Mouse (Mus musculus): ENCODE measurements at regions not wholly inside any gene's neighbourhood (a gene's known extent, or its start where the extent isn't known, plus 50 kb on each side); places are given as distances from the start of the nearest gene placed in this dataset.

- DNase-seq (ENCODE audit: low spot score) (no peak), ATAC-seq (ENCODE audit: low FRiP score, low read depth) (no peak)
- WGBS: 60% methylated on average over 6 of the region's 6 CpGs
- no peak overlapping the region for H3K9ac ChIP-seq (ENCODE audit: low read depth, low read length, severe bottlenecking)
- H3K4me1 ChIP-seq (ENCODE audit: control insufficient read depth, insufficient read depth, low read length): peaks cover 28% of the 10 kb centered on the region
- H3K9me3 ChIP-seq (ENCODE audit: control insufficient read depth, low read length): no peaks in the 10 kb centered on the region
- no peak overlapping the region for H3K4me2 ChIP-seq (replicated peaks; ENCODE audit: low read depth, low read length, severe bottlenecking)
- H3K27ac ChIP-seq (replicated peaks; ENCODE audit: low read depth, low read length): no peak overlapping the region
- no peaks in the 10 kb centered on the region for H3K36me3 ChIP-seq (ENCODE audit: control insufficient read depth, insufficient read depth, low read length)
- no peak overlapping the region for H3K4me3 ChIP-seq (replicated peaks; ENCODE audit: low read length)
- H3K27me3 ChIP-seq (ENCODE audit: control insufficient read depth, insufficient read depth, low read length): no peaks in the 10 kb centered on the region
- TF ChIP-seq POLR2A (IDR thresholded peaks at IDR 0.05; ENCODE audit: borderline replicate concordance, extremely low read depth, insufficient read depth, insufficient read length): no peak
Observed at GRCm38 (mm10) chr12:27191916-27192315, 150.5 kb downstream of the Sox11 start.

- ATAC-seq (ENCODE audit: low FRiP score, low read depth): peak; percentile 86
- Histone ChIP-seq H3K4me3 (replicated peaks; ENCODE audit: low read length) (no peak overlapping the region), H3K36me3 (ENCODE audit: control insufficient read depth, insufficient read depth, low read length) (no peaks in the 10 kb centered on the region), H3K27me3 (ENCODE audit: control insufficient read depth, insufficient read depth, low read length) (no peaks in the 10 kb centered on the region), H3K9ac (ENCODE audit: low read depth, low read length, severe bottlenecking) (no peak overlapping the region), H3K27ac (replicated peaks; ENCODE audit: low read depth, low read length) (peak overlapping the region; percentile 59), H3K4me2 (replicated peaks; ENCODE audit: low read depth, low read length, severe bottlenecking) (peak overlapping the region; percentile 26), H3K4me1 (ENCODE audit: control insufficient read depth, insufficient read depth, low read length) (peaks cover 46% of the 10 kb centered on the region), H3K9me3 (ENCODE audit: control insufficient read depth, low read length) (no peaks in the 10 kb centered on the region)
- TF ChIP-seq POLR2A (IDR thresholded peaks at IDR 0.05; ENCODE audit: borderline replicate concordance, extremely low read depth, insufficient read depth, insufficient read length): no peak
- WGBS: 11% methylated on average over 3 of the region's 3 CpGs
- peak; percentile 81 for DNase-seq (ENCODE audit: low spot score)
Observed at GRCm38 (mm10) chr12:27187480-27187879, 154.9 kb downstream of the Sox11 start.

- H3K4me2 ChIP-seq (replicated peaks; ENCODE audit: low read depth, low read length, severe bottlenecking): no peak overlapping the region
- no peaks in the 10 kb centered on the region for H3K27me3 ChIP-seq (ENCODE audit: control insufficient read depth, insufficient read depth, low read length)
- H3K4me3 ChIP-seq (replicated peaks; ENCODE audit: low read length): no peak overlapping the region
- ATAC-seq (ENCODE audit: low FRiP score, low read depth): peak; percentile 56; the same call in 1 of the 2 replicates
- no peak overlapping the region for H3K9ac ChIP-seq (ENCODE audit: low read depth, low read length, severe bottlenecking)
- peak overlapping the region; percentile 44 for H3K27ac ChIP-seq (replicated peaks; ENCODE audit: low read depth, low read length)
- 23% methylated on average over 5 of the region's 5 CpGs for WGBS
- no peaks in the 10 kb centered on the region for H3K9me3 ChIP-seq (ENCODE audit: control insufficient read depth, low read length)
- peak; percentile 50 for DNase-seq (ENCODE audit: low spot score)
- H3K4me1 ChIP-seq (ENCODE audit: control insufficient read depth, insufficient read depth, low read length): peaks cover 33% of the 10 kb centered on the region
- no peak for TF ChIP-seq POLR2A (IDR thresholded peaks at IDR 0.05; ENCODE audit: borderline replicate concordance, extremely low read depth, insufficient read depth, insufficient read length)
- no peaks in the 10 kb centered on the region for H3K36me3 ChIP-seq (ENCODE audit: control insufficient read depth, insufficient read depth, low read length)
Observed at GRCm38 (mm10) chr12:27182397-27183375, 159.7 kb downstream of the Sox11 start.

GRCm38 (mm10) chr12:27173561-27173960, 168.8 kb downstream of the Sox11 start:
- no peak overlapping the region for H3K9ac ChIP-seq (ENCODE audit: low read depth, low read length, severe bottlenecking)
- H3K9me3 ChIP-seq (ENCODE audit: control insufficient read depth, low read length): no peaks in the 10 kb centered on the region
- H3K27ac ChIP-seq (replicated peaks; ENCODE audit: low read depth, low read length): no peak overlapping the region
- no peaks in the 10 kb centered on the region for H3K36me3 ChIP-seq (ENCODE audit: control insufficient read depth, insufficient read depth, low read length)
- H3K4me2 ChIP-seq (replicated peaks; ENCODE audit: low read depth, low read length, severe bottlenecking): no peak overlapping the region
- peaks cover 8% of the 10 kb centered on the region for H3K4me1 ChIP-seq (ENCODE audit: control insufficient read depth, insufficient read depth, low read length)
- H3K4me3 ChIP-seq (replicated peaks; ENCODE audit: low read length): no peak overlapping the region
- no peaks in the 10 kb centered on the region for H3K27me3 ChIP-seq (ENCODE audit: control insufficient read depth, insufficient read depth, low read length)
- DNase-seq (ENCODE audit: low spot score) (no peak), ATAC-seq (ENCODE audit: low FRiP score, low read depth) (no peak)
- WGBS: 89% methylated on average over 4 of the region's 4 CpGs
- TF ChIP-seq POLR2A (IDR thresholded peaks at IDR 0.05; ENCODE audit: borderline replicate concordance, extremely low read depth, insufficient read depth, insufficient read length): no peak

GRCm38 (mm10) chr12:27173151-27173550, 169.2 kb downstream of the Sox11 start:
- no peak overlapping the region for H3K9ac ChIP-seq (ENCODE audit: low read depth, low read length, severe bottlenecking)
- H3K36me3 ChIP-seq (ENCODE audit: control insufficient read depth, insufficient read depth, low read length): no peaks in the 10 kb centered on the region
- DNase-seq (ENCODE audit: low spot score) (no peak), ATAC-seq (ENCODE audit: low FRiP score, low read depth) (no peak)
- H3K4me3 ChIP-seq (replicated peaks; ENCODE audit: low read length): no peak overlapping the region
- H3K27me3 ChIP-seq (ENCODE audit: control insufficient read depth, insufficient read depth, low read length): no peaks in the 10 kb centered on the region
- H3K9me3 ChIP-seq (ENCODE audit: control insufficient read depth, low read length): no peaks in the 10 kb centered on the region
- H3K4me2 ChIP-seq (replicated peaks; ENCODE audit: low read depth, low read length, severe bottlenecking): no peak overlapping the region
- H3K4me1 ChIP-seq (ENCODE audit: control insufficient read depth, insufficient read depth, low read length): peaks cover 8% of the 10 kb centered on the region
- TF ChIP-seq POLR2A (IDR thresholded peaks at IDR 0.05; ENCODE audit: borderline replicate concordance, extremely low read depth, insufficient read depth, insufficient read length): no peak
- no peak overlapping the region for H3K27ac ChIP-seq (replicated peaks; ENCODE audit: low read depth, low read length)
- 64% methylated on average over 4 of the region's 4 CpGs for WGBS
